Mouse (Mus musculus) bone marrow, adult 2 months (tissue): ENCODE results near the gene Gm4952. TPM values are rescaled to one million over a fixed set of nuclear protein-coding genes. Genes with fewer than 3 reads are reported as not detected.

Experiments used
- H3K27ac ChIP-seq: fragments of 200-500 bp; 2 replicates; pipeline ENCODE4 v1.5.1; 2012; ENCODE audit warnings: low read depth, mild to moderate bottlenecking, control low read depth, inconsistent platforms, low read length; ENCODE audit not compliant: control insufficient read depth, poor library complexity, insufficient read depth
- H3K4me1 ChIP-seq: fragments of 200-500 bp; 2 replicates; pipeline ENCODE4 v1.6.1; 2011; ENCODE audit warnings: low read length; ENCODE audit not compliant: control insufficient read depth, insufficient read depth
- H3K4me3 ChIP-seq: fragments of 200-500 bp; replicated peaks from 2 replicates; pipeline ENCODE3; 2011; ENCODE audit warnings: mild to moderate bottlenecking, low read depth, low read length, control low read depth; ENCODE audit not compliant: control insufficient read depth
- CTCF ChIP-seq: fragments of 200-500 bp; IDR thresholded peaks from 2 replicates; pipeline ENCODE4 v1.5.1; 2011; ENCODE audit warnings: low read length, control low read depth; ENCODE audit not compliant: control insufficient read depth, insufficient read depth
- POLR2A ChIP-seq: fragments of 200-500 bp; IDR thresholded peaks from 2 replicates; pipeline ENCODE4 v1.6.1; 2011; ENCODE audit warnings: low read depth, mild to moderate bottlenecking, control low read depth, low read length, borderline replicate concordance; ENCODE audit not compliant: control insufficient read depth
- WGBS: fragments of 180-500 bp; shearing (Covaris S2); methylation state at CpG from one replicate; pipeline ENCODE4 v1.1.7; 2018; 5-methylcytosine and 5-hydroxymethylcytosine counted together
- polyA plus RNA-seq: library from polyadenylated mRNA; stranded (reverse); fragments of >200 nt; gene quantifications from 2 replicates; pipeline ENCODE4 v1.2.4, GENCODE M21; 2011; ENCODE audit warnings: low replicate concordance; ENCODE audit not compliant: missing spikeins, insufficient read depth, insufficient read length

The Gm4952 gene
- polyA plus RNA-seq, result 1.3 TPM in 1 of 2 replicates, not detected in the other

DNA sequence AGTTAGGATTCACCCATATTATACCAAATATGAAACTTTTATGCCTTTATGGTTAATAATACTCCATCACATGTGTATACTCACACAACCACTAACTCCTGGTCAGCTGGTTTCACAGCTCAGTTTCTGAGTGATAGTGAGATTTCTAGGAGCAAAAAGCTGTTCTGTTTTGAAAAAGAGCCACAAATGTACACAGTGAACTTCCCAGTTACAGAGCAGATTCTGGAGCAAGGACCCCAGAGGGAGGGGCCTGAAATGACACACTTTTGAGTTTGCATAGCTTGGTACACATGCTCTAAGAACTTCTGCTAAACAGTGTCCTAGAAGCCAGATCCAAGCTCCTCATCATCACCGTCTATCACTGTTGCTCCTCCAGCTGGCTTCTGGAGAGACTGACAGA lies at the start of gene Gm4952:
Gene Gm4952 (plus strand): TSS at position 301 of the 400 bp plus-strand sequence.
- Histone ChIP-seq H3K27ac (no peak within 1 kb of the TSS), H3K4me3 (no peak within 1 kb of the TSS)
- TF ChIP-seq POLR2A (no peak), CTCF (no peak)

DNA sequence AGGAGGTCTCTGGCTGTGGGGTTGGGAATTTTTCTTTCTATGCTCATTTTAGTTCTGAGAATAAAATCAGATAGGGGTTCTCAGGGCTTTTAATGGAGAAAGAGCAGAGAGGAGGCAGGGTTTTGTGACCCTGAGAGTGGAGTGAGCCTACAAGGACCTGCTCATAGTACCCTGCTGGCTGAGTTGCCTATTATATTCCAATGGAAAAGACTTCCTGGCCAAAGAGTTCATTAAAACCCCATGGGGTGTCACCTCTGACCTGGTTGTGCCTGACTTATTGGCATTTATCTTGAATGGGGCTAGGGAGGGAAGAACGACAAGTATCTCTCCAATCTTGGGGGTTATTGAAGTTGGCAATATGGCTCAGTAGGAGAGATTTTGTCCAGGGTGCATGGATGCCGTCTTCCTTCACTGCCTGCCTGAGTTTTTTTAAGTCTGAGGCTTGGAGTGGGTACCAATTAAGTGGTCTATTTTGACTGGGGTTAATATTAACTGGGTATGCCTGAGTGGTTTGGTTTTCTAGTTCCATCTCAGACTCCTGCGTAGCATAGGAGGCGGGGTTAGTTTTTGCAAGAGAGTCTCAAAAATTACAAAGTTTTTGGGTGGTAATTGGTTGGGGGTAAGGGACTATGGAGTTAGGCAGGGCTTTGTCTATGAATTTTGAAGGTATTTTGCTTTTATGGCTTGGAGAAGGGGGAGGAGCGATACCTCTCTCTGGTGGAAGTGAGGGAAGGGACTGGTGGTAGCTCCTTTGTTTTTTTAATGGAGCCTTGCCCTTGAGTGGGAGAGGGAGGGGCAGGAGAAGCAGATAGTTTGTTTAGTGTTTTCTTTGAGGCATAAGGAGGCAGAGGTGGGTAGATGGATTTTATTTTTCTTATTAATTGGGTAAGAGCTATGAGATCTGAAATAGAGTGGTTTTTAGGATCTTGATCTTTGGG lies 49.5 kb upstream of the Gm4952 start:
- WGBS, result 88% methylated on average over 5 of the region's 5 CpGs
- no peaks in the 10 kb centered on the region for H3K4me1 ChIP-seq
- H3K4me3 ChIP-seq, result no peak overlapping the region
- TF ChIP-seq POLR2A (no peak), CTCF (no peak)
- no peak overlapping the region for H3K27ac ChIP-seq

More for the DNA sequence above, at the start of gene Gm4952:
- WGBS, result 65% methylated on average over 1 of the region's 1 CpGs
- H3K4me1 ChIP-seq, result peaks cover 2% of the 10 kb centered on the region; the same call in 1 of the 2 replicates

GRCm38 (mm10) chr19:12556293-12556692 lies 43.5 kb upstream of the Gm4952 start:
- no peak overlapping the region for H3K4me3 ChIP-seq
- H3K27ac ChIP-seq, result no peak overlapping the region
- no peak for TF ChIP-seq POLR2A
- no peak for TF ChIP-seq CTCF
- no peaks in the 10 kb centered on the region; the same call in none of the 2 replicates for H3K4me1 ChIP-seq
- 47% methylated on average over 2 of the region's 2 CpGs for WGBS

- no peak overlapping the region for H3K4me3 ChIP-seq
- TF ChIP-seq POLR2A, result no peak
- H3K27ac ChIP-seq, result no peak overlapping the region
- 63% methylated on average over 4 of the region's 4 CpGs for WGBS
- H3K4me1 ChIP-seq, result no peaks in the 10 kb centered on the region; the same call in none of the 2 replicates
Observed at GRCm38 (mm10) chr19:12558219-12558618, 41.6 kb upstream of the Gm4952 start.

DNA sequence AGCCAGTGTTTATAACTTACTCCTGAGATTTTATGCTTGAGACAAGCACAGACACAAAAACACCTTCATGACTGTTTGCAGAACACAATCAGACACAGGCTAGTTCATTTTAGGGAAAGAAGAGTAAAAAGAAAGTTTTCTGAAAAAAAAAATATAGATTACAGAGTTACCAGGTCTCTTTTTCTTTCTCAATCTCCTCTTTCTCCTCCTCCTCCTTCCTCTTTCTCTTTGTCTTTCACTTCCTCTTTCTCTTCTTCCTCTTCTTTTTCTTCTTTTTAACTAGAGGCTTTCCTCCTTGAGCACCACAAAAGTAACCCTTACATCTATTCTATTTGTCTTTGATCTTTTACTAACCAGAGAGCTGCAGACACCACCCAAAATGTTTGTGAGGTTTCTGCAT lies 35.6 kb upstream of the Gm4952 start:
- no peak overlapping the region for H3K27ac ChIP-seq
- H3K4me3 ChIP-seq, result no peak overlapping the region
- TF ChIP-seq POLR2A (no peak), CTCF (no peak)
- no peaks in the 10 kb centered on the region for H3K4me1 ChIP-seq

DNA sequence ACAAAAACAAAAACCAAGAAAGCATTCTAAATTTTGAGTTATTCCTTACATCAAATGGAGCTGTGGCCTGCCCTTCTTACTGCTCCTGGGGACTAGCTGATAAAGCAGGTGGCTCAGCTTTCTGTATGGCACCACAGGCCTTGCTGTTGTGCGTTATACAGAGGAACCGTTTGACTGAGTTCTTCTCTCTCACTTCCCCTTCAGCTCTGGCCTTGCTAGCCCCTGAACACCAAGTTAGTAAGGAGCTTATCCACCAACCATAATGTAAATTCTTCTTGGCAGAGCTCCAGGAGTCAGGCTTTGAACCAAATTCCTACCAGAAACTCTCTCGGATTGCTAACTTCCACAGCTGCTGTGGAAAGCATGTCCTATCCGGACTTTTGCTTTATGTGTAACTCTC lies 32.8 kb upstream of the Gm4952 start:
- 17% methylated on average over 4 of the region's 4 CpGs for WGBS
- H3K4me3 ChIP-seq, result no peak overlapping the region
- TF ChIP-seq CTCF (no peak), POLR2A (no peak)
- no peaks in the 10 kb centered on the region; the same call in 1 of the 2 replicates for H3K4me1 ChIP-seq
- H3K27ac ChIP-seq, result peak overlapping the region; percentile 31; the same call in 1 of the 2 replicates

GRCm38 (mm10) chr19:12570866-12571265 lies 28.9 kb upstream of the Gm4952 start:
- H3K4me3 ChIP-seq, result no peak overlapping the region
- no peak overlapping the region for H3K27ac ChIP-seq
- TF ChIP-seq CTCF, result no peak
- TF ChIP-seq POLR2A, result no peak
- peaks cover 6% of the 10 kb centered on the region for H3K4me1 ChIP-seq
- 22% methylated on average over 2 of the region's 2 CpGs for WGBS

GRCm38 (mm10) chr19:12571687-12572086 lies 28.1 kb upstream of the Gm4952 start:
- Histone ChIP-seq H3K4me1 (peaks cover 8% of the 10 kb centered on the region), H3K27ac (no peak overlapping the region), H3K4me3 (no peak overlapping the region)
- TF ChIP-seq POLR2A (no peak), CTCF (no peak)
- WGBS, result 40% methylated on average over 1 of the region's 1 CpGs
